Mouse (Mus musculus) liver, embryonic 14.5 days (tissue): ENCODE data around the gene Fkbp14. TPM values are rescaled to one million over a fixed set of nuclear protein-coding genes. Genes with fewer than 3 reads are reported as not detected.

Source experiments
- ATAC-seq: fragments of 200-750 bp; cut with Nextera tagmentation; 2 replicates; pipeline ENCODE4 v1.8.0; 2017; ENCODE audit warnings: moderate number of reproducible peaks, mild to moderate bottlenecking, moderate library complexity; ENCODE audit not compliant: insufficient read depth
- DNase-seq, 3 experiments: peaks; one replicate each; pipeline ENCODE4 v3.0.0-alpha.2; 2012 to 2013; ENCODE audit warnings: low read depth in 3 of 3, low spot score in 3 of 3
- H3K27ac ChIP-seq: fragments of 300-500 bp; sonication (generic); 2 replicates; pipeline ENCODE4 v1.5.1; 2014; ENCODE audit warnings: moderate library complexity, mild to moderate bottlenecking, control low read depth, inconsistent platforms
- H3K27me3 ChIP-seq: fragments of 300-500 bp; sonication (generic); 2 replicates; pipeline ENCODE4 v1.6.1; 2014; ENCODE audit warnings: mild to moderate bottlenecking, low read length, moderate library complexity; ENCODE audit not compliant: control insufficient read depth, insufficient read depth
- H3K36me3 ChIP-seq: fragments of 300-500 bp; sonication (generic); replicated peaks from 2 replicates; pipeline ENCODE4 v1.6.1; 2014; ENCODE audit warnings: low read depth; ENCODE audit not compliant: control insufficient read depth, insufficient read depth
- H3K4me1 ChIP-seq, 2 experiments: fragments of 200-500 bp in 1 of 2; fragments of 300-500 bp in 1 of 2; sonication (generic) in 1 of 2; replicated peaks; 2 replicates each; pipeline ENCODE4 v1.6.1; 2012 to 2014; ENCODE audit warnings: antibody characterized with exemption in 1 of 2, inconsistent platforms in 1 of 2, low read length in 1 of 2; ENCODE audit not compliant: control insufficient read depth in 2 of 2, insufficient read depth in 2 of 2
- H3K4me2 ChIP-seq: fragments of 300-500 bp; sonication (generic); 2 replicates; pipeline ENCODE4 v1.6.1; 2014; ENCODE audit warnings: low read depth, mild to moderate bottlenecking, control low read depth, moderate library complexity
- H3K4me3 ChIP-seq, 2 experiments: fragments of 200-500 bp in 1 of 2; fragments of 300-500 bp in 1 of 2; sonication (generic) in 1 of 2; 2 replicates each; pipeline ENCODE4 v1.5.1; 2012 to 2014; ENCODE audit warnings: low read depth in 2 of 2, low read length in 2 of 2, mild to moderate bottlenecking in 2 of 2, control low read depth in 1 of 2, inconsistent platforms in 1 of 2, moderate library complexity in 1 of 2; ENCODE audit not compliant: insufficient read depth in 1 of 2
- H3K9ac ChIP-seq: fragments of 300-500 bp; sonication (generic); replicated peaks from 2 replicates; pipeline ENCODE4 v1.6.1; 2014; ENCODE audit warnings: mild to moderate bottlenecking, control low read depth, moderate library complexity
- H3K9me3 ChIP-seq: fragments of 300-500 bp; sonication (generic); 2 replicates; pipeline ENCODE4 v1.6.1; 2016; ENCODE audit warnings: low read length, mixed read lengths; ENCODE audit not compliant: control insufficient read depth
- CTCF ChIP-seq: IDR thresholded peaks from 2 replicates; pipeline ENCODE4 v1.5.1; 2016; ENCODE audit warnings: antibody characterized with exemption, low read depth, control low read depth
- EP300 ChIP-seq: IDR thresholded peaks from 2 replicates; pipeline ENCODE4 v1.6.1; 2016; ENCODE audit warnings: antibody characterized with exemption, low read depth
- WGBS: fragments of 180-500 bp; shearing (Covaris S2); extraction: QIAGEN DNeasy Blood & Tissue Kit; methylation state at CpG from one replicate; pipeline ENCODE4 v1.1.7; 2014; ENCODE audit not compliant: insufficient replicate concordance; 5-methylcytosine and 5-hydroxymethylcytosine counted together
- polyA plus RNA-seq, 2 experiments: library from polyadenylated mRNA; depleted of rRNA in 1 of 2; stranded (reverse) in 1 of 2; unstranded in 1 of 2; fragments of >200 nt; fragmentation: Nextera tagmentation in 1 of 2; extraction: Ambion mirVana in 1 of 2; gene quantifications; 2 replicates each; pipeline versions ENCODE4 v1.2.1 to v1.2.3; 2012 to 2014

Gene Fkbp14
- polyA plus RNA-seq, 2 experiments: 3.5 to 4.0 TPM

- WGBS: 46% methylated on average over 6 of the region's 6 CpGs
- ATAC-seq: no peak
- no peak for TF ChIP-seq EP300
- TF ChIP-seq CTCF: no peak
These were observed 5.3 kb downstream of the Fkbp14 start for GRCm38 (mm10) chr6:54591778-54592177.

DNA sequence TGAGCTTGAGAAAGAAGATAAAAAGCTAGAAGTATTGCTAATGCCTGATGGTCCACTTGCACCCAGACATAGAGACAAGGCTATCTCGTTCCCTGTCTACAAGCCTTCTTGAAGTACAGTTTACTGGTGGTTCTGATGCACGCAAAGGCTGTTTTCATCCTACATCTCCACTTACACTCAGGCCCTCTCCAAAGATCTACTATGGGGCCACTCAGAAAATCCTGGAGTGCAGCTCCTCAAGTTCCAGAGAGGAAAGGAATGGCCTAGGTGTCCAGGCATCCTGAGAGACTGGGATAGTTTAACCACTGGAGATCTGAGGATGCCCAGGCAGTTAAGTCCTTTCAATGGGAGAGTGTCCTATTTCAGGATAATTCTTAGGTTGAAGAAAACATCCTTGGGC, 6.4 kb downstream of the Fkbp14 start:
- peaks cover 6% of the 10 kb centered on the region for H3K27me3 ChIP-seq
- 71% methylated on average over 2 of the region's 2 CpGs for WGBS
- no peaks in the 10 kb centered on the region for H3K36me3 ChIP-seq
- no peak overlapping the region for H3K9ac ChIP-seq
- H3K4me3 ChIP-seq: no peak overlapping the region
- H3K4me2 ChIP-seq: no peak overlapping the region
- H3K4me1 ChIP-seq: peaks cover 0 to 9% of the 10 kb centered on the region in 2 experiments; a peak in 3 of 4 replicates
- ATAC-seq (no peak), DNase-seq (no peak)
- no peaks in the 10 kb centered on the region for H3K9me3 ChIP-seq
- no peak overlapping the region for H3K27ac ChIP-seq
- TF ChIP-seq CTCF: no peak
- TF ChIP-seq EP300: no peak

More at GRCm38 (mm10) chr6:54591778-54592177, 5.3 kb downstream of the Fkbp14 start:
- H3K4me1 ChIP-seq: peaks cover 0 to 9% of the 10 kb centered on the region in 2 experiments; a peak in 3 of 4 replicates
- H3K27me3 ChIP-seq: peaks cover 7% of the 10 kb centered on the region
- no peaks in the 10 kb centered on the region for H3K9me3 ChIP-seq
- no peaks in the 10 kb centered on the region for H3K36me3 ChIP-seq
- H3K4me3 ChIP-seq: no peak overlapping the region; a peak in 1 of 4 replicates
- no peak overlapping the region for H3K9ac ChIP-seq
- peak overlapping the region; percentile 88 for H3K4me2 ChIP-seq
- no peak for DNase-seq
- no peak overlapping the region for H3K27ac ChIP-seq

- Histone ChIP-seq H3K36me3 (no peaks in the 10 kb centered on the region), H3K4me3 (no peak overlapping the region), H3K9me3 (no peaks in the 10 kb centered on the region), H3K4me1 (peaks cover 0 to 5% of the 10 kb centered on the region in 2 experiments; a peak in 2 of 4 replicates), H3K27ac (no peak overlapping the region), H3K4me2 (no peak overlapping the region), H3K9ac (no peak overlapping the region), H3K27me3 (no peaks in the 10 kb centered on the region)
- no peak for TF ChIP-seq CTCF
- TF ChIP-seq EP300: no peak
- 40% methylated on average over 1 of the region's 1 CpGs for WGBS
- no peak for ATAC-seq
- no peak for DNase-seq
These were observed 8.9 kb downstream of the Fkbp14 start for GRCm38 (mm10) chr6:54588212-54588611.

DNA sequence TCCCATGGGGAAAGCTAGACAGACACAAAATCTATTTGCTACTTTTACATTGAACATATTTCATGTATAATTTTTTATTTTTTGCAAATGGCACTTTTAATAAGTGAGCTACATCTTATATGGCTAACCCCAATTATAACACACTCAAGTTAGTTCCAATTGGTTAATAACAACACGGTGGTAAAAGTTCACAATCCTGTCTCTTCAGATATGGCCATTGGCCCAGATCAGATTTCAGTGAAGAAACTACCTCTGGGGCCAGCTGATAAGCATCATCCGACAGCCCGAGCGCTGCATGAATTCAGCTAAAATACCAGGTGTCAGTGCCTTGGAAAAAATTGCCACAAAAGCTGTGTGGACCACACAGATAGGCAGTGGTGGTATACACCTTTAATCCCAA, 9.4 kb downstream of the Fkbp14 start:
- H3K9me3 ChIP-seq: no peaks in the 10 kb centered on the region
- 18% methylated on average over 4 of the region's 4 CpGs for WGBS
- no peak for TF ChIP-seq EP300
- no peak for TF ChIP-seq CTCF
- peaks cover 0 to 5% of the 10 kb centered on the region in 2 experiments; a peak in 2 of 4 replicates for H3K4me1 ChIP-seq
- no peaks in the 10 kb centered on the region for H3K27me3 ChIP-seq
- no peak overlapping the region for H3K4me2 ChIP-seq
- H3K9ac ChIP-seq: no peak overlapping the region
- DNase-seq: no peak
- H3K4me3 ChIP-seq: no peak overlapping the region
- no peak for ATAC-seq
- no peaks in the 10 kb centered on the region for H3K36me3 ChIP-seq
- no peak overlapping the region for H3K27ac ChIP-seq

DNA sequence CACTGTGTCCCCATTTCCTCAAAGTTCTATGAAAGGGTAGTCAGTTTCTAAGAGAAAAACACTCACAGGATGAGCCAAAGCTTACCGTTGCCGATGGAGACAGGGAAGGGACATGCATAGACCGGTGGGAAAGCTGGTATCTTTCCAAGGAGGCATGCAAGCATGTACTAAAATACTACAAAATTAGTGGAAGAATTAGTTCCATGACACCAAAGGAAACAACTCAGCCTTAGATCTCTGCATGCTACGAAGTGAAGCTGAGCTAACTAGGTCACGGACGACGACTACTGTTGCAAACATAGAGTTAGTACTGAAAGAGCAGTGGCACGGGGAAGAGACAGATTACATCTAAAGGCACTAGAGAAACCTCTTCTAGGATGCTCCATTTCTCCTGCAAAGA, 10.2 kb downstream of the Fkbp14 start:
- no peak overlapping the region for H3K9ac ChIP-seq
- H3K4me1 ChIP-seq: peaks cover 0 to 2% of the 10 kb centered on the region in 2 experiments; a peak in 1 of 4 replicates
- WGBS: 77% methylated on average over 8 of the region's 8 CpGs
- no peak for DNase-seq
- no peaks in the 10 kb centered on the region for H3K9me3 ChIP-seq
- no peak overlapping the region for H3K27ac ChIP-seq
- no peak overlapping the region for H3K4me3 ChIP-seq
- no peak for TF ChIP-seq CTCF
- no peak for TF ChIP-seq EP300
- no peak overlapping the region for H3K4me2 ChIP-seq
- ATAC-seq: no peak
- no peaks in the 10 kb centered on the region for H3K36me3 ChIP-seq
- H3K27me3 ChIP-seq: no peaks in the 10 kb centered on the region
